Mouse (Mus musculus) heart, postnatal 0 days (tissue): ENCODE measurements around the gene Zmym1. TPM values are rescaled to one million over a fixed set of nuclear protein-coding genes. Genes with fewer than 3 reads are reported as not detected.

Source experiments
- ATAC-seq: fragments of 200-750 bp; cut with Nextera tagmentation; 2 replicates; pipeline ENCODE4 v1.8.0; 2017; ENCODE audit warnings: low read depth, moderate number of reproducible peaks, moderate library complexity; ENCODE audit not compliant: insufficient read depth
- DNase-seq: peaks from one replicate; pipeline ENCODE4 v3.0.0-alpha.2; 2016; ENCODE audit warnings: low spot score
- H3K27ac ChIP-seq: fragments of 300-500 bp; sonication (generic); 2 replicates; pipeline ENCODE4 v1.5.1; 2014; ENCODE audit warnings: low read depth, mild to moderate bottlenecking
- H3K27me3 ChIP-seq: fragments of 300-500 bp; sonication (generic); 2 replicates; pipeline ENCODE4 v1.6.1; 2014; ENCODE audit warnings: low read length, mixed read lengths; ENCODE audit not compliant: control insufficient read depth, insufficient read depth
- H3K36me3 ChIP-seq: fragments of 300-500 bp; sonication (generic); replicated peaks from 2 replicates; pipeline ENCODE4 v1.6.1; 2014; ENCODE audit warnings: low read length, mixed read lengths; ENCODE audit not compliant: control insufficient read depth, insufficient read depth
- H3K4me1 ChIP-seq: fragments of 300-500 bp; sonication (generic); 2 replicates; pipeline ENCODE4 v1.6.1; 2014; ENCODE audit warnings: antibody characterized with exemption; ENCODE audit not compliant: control insufficient read depth, insufficient read depth
- H3K4me2 ChIP-seq: fragments of 300-500 bp; sonication (generic); 2 replicates; pipeline ENCODE4 v1.6.1; 2014; ENCODE audit warnings: low read depth, mild to moderate bottlenecking, low read length, moderate library complexity
- H3K4me3 ChIP-seq: fragments of 300-500 bp; sonication (generic); 2 replicates; pipeline ENCODE4 v1.5.1; 2014; ENCODE audit warnings: low read depth, low read length
- H3K9ac ChIP-seq: fragments of 300-500 bp; sonication (generic); replicated peaks from 2 replicates; pipeline ENCODE4 v1.6.1; 2014; ENCODE audit warnings: low read depth, low read length, mixed read lengths
- H3K9me3 ChIP-seq: fragments of 300-500 bp; sonication (generic); replicated peaks from 2 replicates; pipeline ENCODE4 v1.6.1; 2016; ENCODE audit warnings: low read length; ENCODE audit not compliant: control insufficient read depth
- CTCF ChIP-seq: IDR thresholded peaks from 2 replicates; pipeline ENCODE4 v1.5.1; 2016; ENCODE audit warnings: antibody characterized with exemption, control low read depth, low read depth
- EP300 ChIP-seq: IDR thresholded peaks from 2 replicates; pipeline ENCODE4 v1.6.1; 2016; ENCODE audit warnings: antibody characterized with exemption, low read depth
- WGBS: fragments of 180-500 bp; shearing (Covaris S2); extraction: QIAGEN DNeasy Blood & Tissue Kit; methylation state at CpG from one replicate; pipeline ENCODE4 v1.1.7; 2014; 5-methylcytosine and 5-hydroxymethylcytosine counted together
- polyA plus RNA-seq: library from polyadenylated mRNA; unstranded; fragments of >200 nt; fragmentation: Nextera tagmentation; extraction: Ambion mirVana; gene quantifications from 2 replicates; pipeline ENCODE4 v1.2.1, GENCODE M21; 2015
- total RNA-seq: library from RNA; depleted of rRNA; stranded (reverse); fragments of >200 nt; gene quantifications from 2 replicates; pipeline ENCODE4 v1.2.3, GENCODE M21; 2014; ENCODE audit warnings: low replicate concordance

Zmym1 gene
- total and polyA plus RNA-seq, 2 experiments from 2014 or later = 6.4 to 6.6 TPM

DNA sequence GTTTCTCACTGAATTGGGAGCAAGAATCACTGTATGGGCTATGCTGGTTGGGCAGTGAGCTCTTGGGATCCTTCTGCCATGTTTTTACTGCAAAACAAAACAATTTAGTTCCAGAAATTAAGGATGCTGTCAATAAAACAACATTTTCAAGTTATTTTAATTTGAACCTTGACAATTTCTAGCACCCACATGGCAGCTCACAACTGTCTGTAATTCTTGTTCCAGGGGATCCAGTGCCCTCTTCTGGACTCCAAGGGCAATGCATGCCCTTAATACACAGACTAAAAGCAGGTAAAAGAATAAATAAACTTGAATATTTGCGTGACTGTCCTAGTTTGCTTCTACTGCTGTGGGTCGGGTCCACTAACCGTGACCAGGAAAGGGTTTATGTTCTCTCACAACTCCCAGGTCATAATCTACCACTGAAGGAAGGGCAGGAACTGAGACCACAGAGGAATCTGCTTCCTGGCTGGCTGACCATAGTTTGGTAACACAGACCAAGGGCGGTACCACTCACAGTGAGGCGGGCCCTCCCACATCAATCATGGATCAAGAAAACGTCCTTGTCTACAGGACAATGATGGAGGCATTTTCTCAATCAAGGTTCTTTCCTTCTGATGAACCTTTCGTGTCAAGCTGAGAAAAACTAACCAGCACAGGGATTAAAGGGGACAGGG is 6.3 kb downstream of the Zmym1 start:
- peaks cover 44% of the 10 kb centered on the region for H3K36me3 ChIP-seq
- no peak for ATAC-seq

DNA sequence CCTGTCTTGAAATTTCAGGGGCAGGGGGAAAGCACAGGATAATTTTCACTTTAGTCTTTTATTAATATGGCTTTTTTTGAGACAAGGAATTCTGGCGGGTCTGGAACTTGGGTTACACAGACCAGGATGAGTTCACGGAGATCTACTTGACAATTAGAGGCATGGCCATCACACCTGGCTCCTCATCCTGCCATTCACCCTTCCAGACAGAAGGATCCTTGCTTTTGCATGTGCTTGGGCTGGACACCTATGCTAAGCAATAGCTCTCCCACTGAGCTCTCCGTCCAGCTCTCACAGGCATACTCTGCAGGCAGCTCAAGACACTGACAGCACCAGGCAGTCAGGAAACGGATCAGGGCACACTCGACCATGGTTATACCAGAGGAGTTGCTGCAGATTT is 7.9 kb downstream of the Zmym1 start:
- TF ChIP-seq CTCF (no peak), EP300 (no peak)
- Histone ChIP-seq H3K9ac (no peak overlapping the region), H3K4me3 (no peak overlapping the region), H3K9me3 (no peaks in the 10 kb centered on the region), H3K4me1 (no peaks in the 10 kb centered on the region), H3K36me3 (peaks cover 49% of the 10 kb centered on the region), H3K27me3 (no peaks in the 10 kb centered on the region), H3K4me2 (no peak overlapping the region), H3K27ac (no peak overlapping the region)
- ATAC-seq = no peak
- WGBS = 88% methylated on average over 5 of the region's 5 CpGs
- DNase-seq = no peak

More for the DNA sequence above, 6.3 kb downstream of the Zmym1 start:
- Histone ChIP-seq H3K27me3 (no peaks in the 10 kb centered on the region), H3K4me1 (no peaks in the 10 kb centered on the region), H3K4me2 (no peak overlapping the region), H3K9ac (no peak overlapping the region), H3K4me3 (no peak overlapping the region), H3K27ac (no peak overlapping the region), H3K9me3 (no peaks in the 10 kb centered on the region)
- DNase-seq = no peak
- 85% methylated on average over 7 of the region's 7 CpGs for WGBS
- no peak for TF ChIP-seq CTCF
- TF ChIP-seq EP300 = no peak

DNA sequence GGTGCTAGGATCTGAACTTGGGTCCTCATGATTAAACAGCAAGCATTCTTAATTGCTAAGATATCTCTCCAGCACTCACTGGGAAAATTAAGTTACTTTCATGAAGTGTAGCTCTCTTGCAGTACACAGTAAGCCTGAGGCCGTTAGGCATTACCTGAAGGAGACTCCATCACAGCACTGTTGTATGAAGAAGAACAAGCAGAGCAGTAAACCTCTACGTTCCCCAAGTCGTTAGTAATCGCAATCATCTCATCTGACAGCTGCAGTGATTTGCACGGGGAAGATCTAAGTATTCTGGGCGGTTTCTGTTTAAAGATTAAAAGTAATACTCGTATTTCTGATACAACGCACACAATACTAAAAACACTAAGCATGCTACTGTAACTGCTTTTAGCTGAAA is 9.8 kb downstream of the Zmym1 start:
- H3K4me1 ChIP-seq = no peaks in the 10 kb centered on the region
- no peak overlapping the region for H3K4me3 ChIP-seq
- no peak for ATAC-seq
- H3K9ac ChIP-seq = no peak overlapping the region
- H3K36me3 ChIP-seq = peaks cover 48% of the 10 kb centered on the region
- DNase-seq = no peak
- H3K27ac ChIP-seq = no peak overlapping the region
- H3K4me2 ChIP-seq = no peak overlapping the region
- H3K9me3 ChIP-seq = no peaks in the 10 kb centered on the region
- WGBS = 86% methylated on average over 8 of the region's 8 CpGs
- TF ChIP-seq EP300 (no peak), CTCF (no peak)
- H3K27me3 ChIP-seq = no peaks in the 10 kb centered on the region

DNA sequence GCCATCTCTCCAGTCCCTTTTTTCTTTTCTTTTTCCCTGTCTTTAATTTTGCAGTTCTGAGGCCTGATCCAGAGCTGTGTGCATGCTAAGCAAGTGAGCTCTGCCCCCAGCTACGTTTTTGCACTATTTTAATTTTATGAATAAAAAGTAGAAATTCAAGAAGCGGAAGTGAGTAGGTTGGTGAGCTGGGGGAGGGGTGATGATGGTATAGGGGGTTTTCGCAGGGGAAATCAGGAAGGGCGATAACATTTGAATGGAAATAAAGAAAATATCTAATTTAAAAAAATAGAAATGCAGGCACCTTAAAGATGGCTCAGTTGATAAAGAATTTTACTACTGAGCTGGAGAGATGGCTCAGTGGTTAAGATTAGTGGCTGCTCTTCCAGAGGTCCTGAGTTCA is 17.4 kb downstream of the Zmym1 start:
- H3K36me3 ChIP-seq = peaks cover 48% of the 10 kb centered on the region
- no peaks in the 10 kb centered on the region for H3K9me3 ChIP-seq
- TF ChIP-seq CTCF = no peak
- TF ChIP-seq EP300 = no peak
- no peaks in the 10 kb centered on the region for H3K27me3 ChIP-seq
- H3K9ac ChIP-seq = no peak overlapping the region
- no peak for ATAC-seq
- H3K27ac ChIP-seq = no peak overlapping the region
- no peak overlapping the region for H3K4me3 ChIP-seq
- no peaks in the 10 kb centered on the region for H3K4me1 ChIP-seq
- DNase-seq = no peak
- no peak overlapping the region for H3K4me2 ChIP-seq
- 85% methylated on average over 4 of the region's 4 CpGs for WGBS

DNA sequence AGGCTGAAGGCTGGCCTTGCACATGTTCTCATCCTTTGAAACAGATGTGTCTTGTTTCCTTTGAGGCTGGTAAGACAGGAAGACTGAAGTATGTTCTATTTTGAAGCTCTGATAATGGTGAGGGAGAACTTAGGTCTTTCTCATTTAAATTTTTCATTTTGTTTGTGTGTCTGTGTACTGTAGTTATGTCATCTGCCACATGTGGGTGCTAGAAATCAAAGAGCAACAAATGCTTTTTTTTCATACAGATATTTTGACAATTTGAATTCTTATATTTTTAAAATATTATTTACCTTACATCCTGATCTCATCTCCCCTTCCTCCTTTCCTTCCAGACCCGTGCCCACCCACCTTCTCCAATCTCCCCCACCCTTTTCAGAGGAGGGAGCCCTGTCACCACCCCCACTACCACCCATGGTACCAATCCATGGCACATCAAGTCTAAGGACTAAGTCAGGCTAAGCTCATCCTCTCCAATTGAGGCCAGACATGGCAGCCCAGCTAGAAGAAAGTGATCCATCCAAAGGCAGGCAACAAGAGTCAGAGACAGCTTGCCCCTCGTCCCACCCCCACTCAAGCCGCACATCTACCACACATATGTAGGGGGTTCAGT is 21.0 kb downstream of the Zmym1 start:
- TF ChIP-seq EP300 (no peak), CTCF (no peak)
- H3K27ac ChIP-seq = no peak overlapping the region
- H3K4me2 ChIP-seq = no peak overlapping the region
- no peaks in the 10 kb centered on the region for H3K27me3 ChIP-seq
- H3K4me1 ChIP-seq = no peaks in the 10 kb centered on the region
- no peaks in the 10 kb centered on the region for H3K9me3 ChIP-seq
- no peak overlapping the region for H3K9ac ChIP-seq
- DNase-seq = no peak
- WGBS = 77% methylated on average over 3 of the region's 3 CpGs
- no peak for ATAC-seq
- peaks cover 58% of the 10 kb centered on the region for H3K36me3 ChIP-seq
- H3K4me3 ChIP-seq = no peak overlapping the region
